Mouse (Mus musculus) small intestine, adult 2 months (tissue): ENCODE measurements around the gene Dbndd2.

Experiments
- CTCF ChIP-seq: fragments of 200-500 bp; IDR thresholded peaks from 2 replicates; pipeline ENCODE4 v1.5.1; 2012; ENCODE audit warnings: low read depth, mild to moderate bottlenecking, control low read depth, inconsistent platforms, low read length, moderate library complexity, mixed read lengths; ENCODE audit not compliant: insufficient replicate concordance, insufficient read length; ENCODE audit errors: extremely low read depth
- POLR2A ChIP-seq: fragments of 200-500 bp; IDR thresholded peaks from 2 replicates; pipeline ENCODE4 v1.6.1; 2012; ENCODE audit warnings: low read depth, mild to moderate bottlenecking, control low read depth, inconsistent platforms, low read length, moderate library complexity

DNA sequence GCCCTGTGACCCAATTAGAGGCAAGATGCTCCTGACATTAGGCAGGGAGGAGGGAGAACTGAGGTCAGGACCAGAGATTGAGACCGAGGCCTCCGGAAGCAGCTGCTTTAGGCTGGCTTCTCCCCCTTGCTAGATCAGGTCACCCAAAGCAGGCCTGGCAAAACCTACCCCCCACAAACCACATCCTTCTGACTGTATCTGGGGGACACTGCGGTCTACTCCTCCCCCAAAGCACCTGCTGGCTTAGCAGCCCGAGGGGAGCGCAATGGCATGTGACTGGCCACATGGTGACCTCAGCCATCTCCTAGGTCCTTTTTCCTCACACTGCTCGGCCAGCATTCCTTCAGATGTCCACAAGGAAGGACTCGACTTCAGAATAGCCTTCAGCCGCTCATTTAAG is 44.8 kb upstream of the Dbndd2 start:
- no peak for TF ChIP-seq POLR2A
- TF ChIP-seq CTCF = no peak
